Mouse (Mus musculus) gastrocnemius, postnatal 25 days (tissue): Measurements from ENCODE around the gene Trappc1. TPM values are rescaled to one million over a fixed set of nuclear protein-coding genes. Genes with fewer than 3 reads are reported as not detected.

Experiments used
- DNase-seq: peaks from one replicate; pipeline ENCODE4 v3.0.0; 2022
- total RNA-seq, 2 experiments: library from RNA; stranded (reverse); gene quantifications; 1 replicate in 1 of 2; 2 replicates in 1 of 2; pipeline ENCODE4 v1.2.3; 2021

Trappc1 gene
- total RNA-seq, 2 experiments from 2014 or later, result 39.6 to 48.3 TPM

DNA sequence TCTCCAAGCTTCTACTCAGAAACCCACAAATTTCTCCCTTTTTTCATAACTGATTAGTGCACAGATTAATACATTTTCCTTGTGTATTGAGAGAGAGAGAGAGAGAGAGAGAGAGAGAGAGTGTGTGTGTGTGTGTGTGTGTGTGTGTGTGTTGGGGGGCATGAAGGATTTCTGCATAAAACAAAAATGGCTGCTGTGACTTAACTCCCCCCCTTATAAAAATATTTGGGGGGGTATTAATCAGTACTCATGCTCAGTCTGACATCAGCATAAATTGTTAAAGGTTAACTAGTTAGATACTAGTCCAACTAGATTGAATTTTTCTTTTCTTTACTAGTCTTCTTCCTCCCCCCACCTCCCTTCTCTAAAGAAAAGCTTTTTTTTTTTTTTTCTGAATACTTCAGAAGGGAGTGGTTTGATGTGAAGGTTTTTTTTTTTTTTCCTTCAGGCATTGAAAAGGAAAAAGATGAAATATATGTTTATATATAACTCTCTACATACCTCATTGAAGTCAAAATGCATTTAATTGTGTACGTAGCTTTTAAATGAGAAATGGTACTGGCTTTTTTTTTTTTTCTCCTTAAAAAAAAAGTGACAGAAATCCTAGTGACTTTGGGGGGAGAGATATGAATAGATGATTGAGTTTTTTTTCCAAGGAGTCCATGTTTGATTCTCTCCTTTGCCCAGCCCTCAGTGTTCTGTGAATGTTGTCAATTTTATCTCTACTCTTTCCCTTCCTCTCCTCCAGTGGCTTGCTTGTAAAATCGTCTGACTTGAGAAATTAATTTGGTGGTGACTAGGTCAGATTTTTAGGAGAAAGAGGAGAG is 46.4 kb downstream of the Trappc1 start:
- DNase-seq, result no peak

DNA sequence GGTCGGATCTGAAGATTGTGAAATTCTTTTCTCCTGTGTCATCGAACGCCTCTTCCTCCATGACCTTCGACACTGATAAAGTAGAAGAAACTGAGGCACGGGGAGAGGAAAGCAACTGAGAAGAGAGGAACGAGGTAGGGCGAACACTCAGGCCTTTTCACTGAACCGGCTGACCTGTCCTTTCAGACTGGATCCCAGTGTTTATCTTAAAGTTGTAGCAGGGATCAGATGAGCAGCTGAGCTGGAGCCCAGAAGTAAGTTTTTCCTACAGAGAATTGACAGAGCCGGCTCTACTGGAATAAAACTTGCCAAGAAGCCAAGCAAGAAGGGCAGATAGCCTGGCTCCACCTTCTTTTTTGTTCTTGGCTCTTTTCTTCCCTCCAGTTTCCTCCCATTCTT is 47.0 kb downstream of the Trappc1 start:
- no peak for DNase-seq

DNA sequence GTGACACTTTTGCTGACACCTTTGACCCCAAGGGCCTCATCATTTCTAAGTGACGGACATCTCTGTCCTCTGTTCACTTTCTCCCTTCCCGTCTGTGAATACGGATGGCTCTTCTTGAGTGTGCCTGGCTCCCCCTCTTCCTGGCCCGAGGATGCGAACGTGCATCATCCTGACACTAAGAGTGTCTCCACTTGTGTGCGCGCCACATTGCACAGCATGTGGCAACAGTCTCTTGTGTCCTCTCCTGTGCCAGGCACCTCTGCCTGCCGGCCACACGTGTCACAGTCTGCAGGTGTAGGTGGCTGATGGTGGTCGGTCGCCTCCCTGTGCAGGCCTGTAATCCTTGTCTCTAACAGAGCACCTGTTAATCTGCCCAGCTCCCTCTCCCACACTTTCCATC is 47.8 kb downstream of the Trappc1 start:
- DNase-seq, result no peak

DNA sequence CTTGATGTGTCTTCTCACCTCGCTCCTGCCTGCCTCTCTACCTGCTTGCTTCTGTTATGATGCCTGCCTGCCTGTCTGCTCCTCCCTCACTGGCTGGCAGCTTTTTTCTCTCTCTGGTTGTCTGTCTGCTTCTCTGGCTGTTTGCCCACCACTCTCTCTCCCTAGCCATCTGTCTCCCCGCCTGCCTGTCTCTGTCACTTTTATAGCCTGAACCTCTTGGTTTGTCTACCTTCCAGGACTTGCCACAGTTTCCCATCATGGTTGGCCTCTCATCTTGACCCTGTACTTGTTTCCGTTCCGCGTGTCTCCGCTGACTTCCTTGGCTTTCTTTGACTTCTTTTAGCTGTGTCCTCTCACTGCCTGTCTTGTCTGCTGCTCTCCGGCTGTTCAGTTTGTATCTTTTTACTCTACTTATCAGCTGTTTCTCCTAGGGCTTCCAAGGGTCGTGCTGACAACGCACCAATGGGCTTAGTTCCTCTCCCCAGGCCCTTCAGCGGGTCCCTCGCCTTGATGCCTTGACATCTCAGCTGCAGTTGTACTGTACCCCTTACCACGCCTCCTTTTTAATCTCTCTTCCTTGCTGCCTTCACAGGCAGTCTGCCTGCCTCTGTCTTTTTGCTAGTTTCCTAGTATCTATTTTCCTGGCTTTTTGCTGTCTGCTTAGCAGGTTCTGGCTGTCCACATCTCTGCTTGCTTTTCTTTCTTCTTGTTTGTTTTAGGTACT is 48.4 kb downstream of the Trappc1 start:
- no peak for DNase-seq

DNA sequence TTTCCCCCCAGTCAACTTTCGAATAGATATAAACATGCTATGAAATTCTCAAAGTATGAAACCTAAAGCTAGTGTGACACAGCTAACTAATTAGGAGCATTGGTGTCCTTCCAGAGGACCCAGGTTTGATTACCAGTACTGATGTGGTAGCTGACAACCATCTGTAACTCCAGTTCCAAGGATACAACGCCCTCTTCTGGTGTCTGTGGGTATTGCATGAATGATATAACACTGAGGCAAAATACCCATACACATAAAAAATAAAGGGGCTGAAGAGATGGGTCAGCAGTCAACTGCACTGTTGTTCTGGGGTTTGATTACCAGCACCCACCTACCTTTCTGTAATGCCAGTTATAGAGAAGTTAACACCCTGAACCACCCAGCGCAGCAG is 49.0 kb downstream of the Trappc1 start:
- no peak for DNase-seq

DNA sequence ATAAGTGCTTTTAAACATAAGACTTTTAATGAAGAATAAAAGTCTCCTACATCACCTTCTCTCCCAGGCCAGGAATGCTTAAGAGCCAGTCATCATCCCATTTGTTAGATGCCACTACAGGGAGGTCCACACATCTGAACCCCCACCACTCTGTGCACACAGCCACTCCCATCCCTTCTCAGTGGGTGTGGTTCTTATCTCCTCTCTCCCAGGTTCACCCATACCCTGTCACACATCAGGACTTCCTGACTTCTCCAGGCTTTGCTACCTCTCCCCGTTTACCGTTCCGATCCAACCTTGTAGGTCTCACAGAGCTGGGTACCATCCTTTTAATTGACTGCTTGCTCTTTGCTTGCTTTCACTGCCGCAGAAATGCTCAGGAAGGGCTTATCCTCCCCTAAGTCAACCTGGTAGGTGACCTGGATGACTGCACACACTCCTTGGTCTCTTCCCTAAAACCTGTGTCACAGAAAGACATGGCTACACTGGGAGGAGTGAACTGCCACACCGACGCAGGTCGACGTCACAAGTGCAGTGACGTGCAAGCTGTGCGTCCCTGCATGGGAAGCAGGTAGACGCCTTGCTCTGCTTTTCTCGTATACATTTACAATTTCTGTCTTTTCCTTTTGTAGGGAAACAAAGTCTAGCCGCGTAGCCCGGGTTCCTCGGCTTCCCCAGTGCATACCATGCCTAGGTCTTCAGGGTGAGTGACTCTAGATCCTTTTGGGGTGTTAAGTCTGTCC is 49.6 kb downstream of the Trappc1 start:
- DNase-seq, result no peak

Other genes with a start within 250 kb of the Trappc1 start
- 10 to 100 TPM; 34.9 to 35.2 TPM for gene Vamp2, start 235.5 kb upstream of the Trappc1 start, total RNA-seq
- gene Per1, start 228.8 kb upstream of the Trappc1 start, total RNA-seq, result 10 to 100 TPM; 21.0 to 50.8 TPM
- not detected for gene Hes7, start 203.6 kb upstream of the Trappc1 start, total RNA-seq
- gene 9130213A22Rik, start 201.4 kb upstream of the Trappc1 start, total RNA-seq, result under 1 TPM in 1 of 2 experiments, not detected in 1; 0.21 TPM
- not detected for gene Aloxe3, start 198.1 kb upstream of the Trappc1 start, total RNA-seq
- gene Alox12b, start 167.0 kb upstream of the Trappc1 start, total RNA-seq, result under 1 TPM in 1 of 2 experiments, not detected in 1; 0.18 TPM
- not detected for gene Alox8, start 126.1 kb upstream of the Trappc1 start, total RNA-seq
- not detected for gene Gucy2e, start 86.9 kb upstream of the Trappc1 start, total RNA-seq
- 1 to 10 TPM; 1.2 to 2.5 TPM for gene Cntrob, start 205 bp upstream of the Trappc1 start, total RNA-seq
- under 1 TPM in 1 of 2 experiments, not detected in 1; 0.13 TPM for gene Kcnab3, start 2.3 kb downstream of the Trappc1 start, total RNA-seq
- gene Rnf227, start 16.5 kb downstream of the Trappc1 start, total RNA-seq, result under 1 TPM in 1 of 2 experiments, not detected in 1; 0.35 TPM
- gene Chd3, start 45.4 kb downstream of the Trappc1 start, total RNA-seq, result 10 to 100 TPM; 12.0 to 13.9 TPM
- gene Naa38, start 71.5 kb downstream of the Trappc1 start, total RNA-seq, result 10 to 100 TPM; 60.4 to 65.0 TPM
- gene Cyb5d1, start 71.7 kb downstream of the Trappc1 start, total RNA-seq, result 10 to 100 TPM; 26.5 to 26.9 TPM
- gene Tmem88, start 74.3 kb downstream of the Trappc1 start, total RNA-seq, result 1 to 10 TPM; 6.1 to 7.0 TPM
- 10 to 100 TPM; 23.9 to 27.7 TPM for gene Kdm6b, start 89.7 kb downstream of the Trappc1 start, total RNA-seq
- under 1 TPM; 0.03 to 0.48 TPM for gene Dnah2, start 225.1 kb downstream of the Trappc1 start, total RNA-seq
- gene Efnb3, start 236.2 kb downstream of the Trappc1 start, total RNA-seq, result under 1 TPM; 0.35 to 0.69 TPM